Mouse (Mus musculus) adrenal gland, postnatal 14 days (tissue): ENCODE results near the gene Maml2. TPM values are rescaled to one million over a fixed set of nuclear protein-coding genes. Genes with fewer than 3 reads are reported as not detected.

Experiments used
- DNase-seq: peaks from one replicate; pipeline ENCODE4 v3.0.0; 2021; ENCODE audit warnings: mixed read lengths
- total RNA-seq: library from RNA; stranded (reverse); gene quantifications from 2 replicates; pipeline ENCODE4 v1.2.3, GENCODE M21; 2021

The Maml2 gene
- total RNA-seq, 1 experiment from 2014 or later, result 6.1 TPM

DNA sequence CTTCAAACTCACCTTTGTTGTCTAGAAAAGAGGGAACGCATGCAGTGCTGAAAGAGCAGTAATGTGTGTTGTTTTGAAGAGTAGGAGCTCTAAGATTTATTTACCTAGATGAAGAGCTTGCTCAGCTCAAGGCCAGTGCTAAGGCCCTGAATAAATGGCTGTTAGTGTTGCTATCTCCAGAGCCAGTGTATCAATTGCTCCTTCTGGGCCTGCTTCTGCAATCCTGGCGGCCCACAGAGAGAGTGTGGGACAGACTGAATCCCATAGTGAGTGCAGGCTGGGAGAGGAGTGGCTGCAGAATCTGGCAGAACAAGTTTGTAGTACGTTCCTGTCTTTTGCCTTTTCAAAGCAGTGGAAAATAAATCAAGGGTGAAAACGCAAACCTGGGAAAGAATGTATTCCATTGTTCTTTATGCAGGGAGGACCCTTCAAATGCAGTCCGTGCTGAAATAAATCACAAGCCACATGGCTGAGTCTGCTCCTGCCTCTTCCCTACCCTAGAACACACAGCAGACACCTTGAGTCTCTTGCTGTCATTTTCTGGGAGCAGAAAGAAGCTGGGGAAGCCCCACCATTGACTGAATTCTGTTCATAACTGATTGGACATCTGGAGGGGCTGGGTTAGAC lies 318.7 kb downstream of the Maml2 start:
- no peak for DNase-seq

GRCm38 (mm10) chr9:13620794-13621193 lies 323.0 kb downstream of the Maml2 start:
- DNase-seq, result no peak

GRCm38 (mm10) chr9:13621941-13622340 lies 324.2 kb downstream of the Maml2 start:
- DNase-seq, result no peak

- no peak for DNase-seq
Observed at GRCm38 (mm10) chr9:13622426-13622825, 324.7 kb downstream of the Maml2 start.

DNA sequence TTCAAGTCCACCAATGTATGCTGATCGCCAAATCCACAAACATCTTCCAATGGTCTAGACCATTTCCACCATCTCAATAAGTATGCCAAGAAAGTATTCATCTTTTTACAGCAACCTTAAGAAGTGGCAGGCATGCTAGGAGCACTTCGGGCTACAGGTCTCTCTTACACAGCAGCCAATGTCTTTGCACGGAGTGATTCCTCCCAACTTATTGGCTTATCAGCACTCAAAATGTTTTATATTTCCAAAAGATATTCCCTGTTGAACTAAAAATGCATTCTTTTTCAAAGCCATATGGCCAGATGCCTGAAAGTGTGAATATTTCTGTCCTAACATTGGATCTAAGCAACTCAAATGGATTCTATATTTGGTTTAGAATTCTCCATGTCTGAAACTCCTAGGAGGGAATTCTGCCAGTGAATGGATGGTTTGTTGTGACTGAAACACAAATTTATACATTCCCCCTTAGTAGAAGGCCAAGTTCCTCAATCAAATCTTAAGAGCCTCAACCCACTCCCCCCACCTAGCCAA lies 326.2 kb downstream of the Maml2 start:
- no peak for DNase-seq

GRCm38 (mm10) chr9:13624780-13625179 lies 327.0 kb downstream of the Maml2 start:
- DNase-seq, result no peak

DNA sequence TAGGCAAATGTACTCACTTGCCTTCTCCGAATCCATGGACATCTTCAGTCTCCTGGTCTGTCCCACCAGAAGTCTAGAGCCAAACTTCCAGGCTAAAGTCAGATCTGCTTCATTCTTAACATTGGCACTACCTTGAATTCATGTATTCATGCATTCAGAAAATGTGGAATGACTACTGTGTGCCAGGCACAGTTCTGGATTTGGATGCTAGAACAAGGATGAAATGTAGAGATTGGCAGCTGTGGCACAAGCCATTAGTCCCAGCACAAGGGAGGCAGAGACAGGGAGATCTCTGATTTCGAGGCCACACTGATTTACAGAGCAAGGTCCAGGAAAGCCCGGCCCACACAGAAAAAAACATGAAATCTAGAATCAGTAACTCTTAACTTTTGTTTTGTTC lies 327.5 kb downstream of the Maml2 start:
- no peak for DNase-seq

DNA sequence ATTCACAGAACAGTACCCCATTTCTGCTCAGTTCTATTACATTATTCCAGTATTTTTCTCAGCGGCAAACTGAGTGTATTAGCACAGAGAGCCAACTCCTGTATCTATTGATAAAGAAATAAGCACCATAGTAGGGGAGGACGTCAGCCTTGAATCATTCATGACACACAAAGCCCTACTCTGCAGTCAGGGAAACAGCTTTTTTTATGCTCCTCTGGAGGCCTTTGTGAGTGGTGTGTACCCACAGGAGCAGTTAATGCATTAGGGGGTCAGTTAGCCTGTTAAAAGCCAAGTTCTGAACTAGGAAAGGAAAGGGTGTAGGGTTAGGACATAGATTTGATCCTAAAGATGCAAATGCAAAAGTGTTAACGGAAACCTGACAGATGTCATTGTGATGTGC lies 328.7 kb downstream of the Maml2 start:
- DNase-seq, result no peak

DNA sequence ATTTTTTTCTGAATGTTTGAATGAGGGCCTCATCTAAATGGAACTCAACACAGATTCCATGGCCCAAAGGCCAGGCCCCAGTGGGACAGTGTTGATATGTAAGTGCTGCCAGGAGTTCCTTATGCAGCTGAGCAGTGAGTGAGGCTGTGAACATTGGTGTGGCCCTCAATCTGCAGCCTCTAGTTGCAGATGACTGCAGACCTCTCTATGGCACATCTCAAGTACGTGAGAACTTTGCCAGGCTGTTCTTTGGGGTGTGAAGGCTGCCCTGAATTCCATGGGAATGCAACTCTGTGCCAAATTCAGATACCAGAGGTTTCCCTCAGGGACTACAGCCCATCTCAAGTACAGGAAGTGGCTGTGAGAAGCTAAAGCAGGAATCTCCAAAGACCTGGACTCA lies 335.6 kb downstream of the Maml2 start:
- DNase-seq, result no peak

GRCm38 (mm10) chr9:13639655-13640054 lies 341.9 kb downstream of the Maml2 start:
- no peak for DNase-seq

GRCm38 (mm10) chr9:13645153-13645552 lies 347.4 kb downstream of the Maml2 start:
- peak; percentile 55 for DNase-seq

DNA sequence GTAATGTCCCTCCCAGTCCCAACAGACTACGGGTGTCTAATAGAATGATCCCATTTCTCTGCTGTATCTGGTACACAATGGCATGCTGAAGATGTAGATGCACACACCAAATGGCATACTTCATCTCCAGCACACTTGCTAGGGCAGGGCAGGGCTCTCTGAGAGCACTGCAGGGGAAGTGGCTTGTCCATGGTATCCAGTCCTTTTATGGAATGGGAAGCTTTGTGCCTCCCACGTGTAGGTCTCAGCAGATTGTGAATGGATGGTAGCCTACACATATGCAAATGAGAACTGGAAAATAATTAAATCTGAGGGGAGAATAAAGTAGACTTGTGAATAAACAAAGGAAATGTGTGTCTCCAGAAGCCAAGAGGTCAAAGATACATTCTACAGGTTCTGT lies 353.3 kb downstream of the Maml2 start:
- DNase-seq, result no peak

DNA sequence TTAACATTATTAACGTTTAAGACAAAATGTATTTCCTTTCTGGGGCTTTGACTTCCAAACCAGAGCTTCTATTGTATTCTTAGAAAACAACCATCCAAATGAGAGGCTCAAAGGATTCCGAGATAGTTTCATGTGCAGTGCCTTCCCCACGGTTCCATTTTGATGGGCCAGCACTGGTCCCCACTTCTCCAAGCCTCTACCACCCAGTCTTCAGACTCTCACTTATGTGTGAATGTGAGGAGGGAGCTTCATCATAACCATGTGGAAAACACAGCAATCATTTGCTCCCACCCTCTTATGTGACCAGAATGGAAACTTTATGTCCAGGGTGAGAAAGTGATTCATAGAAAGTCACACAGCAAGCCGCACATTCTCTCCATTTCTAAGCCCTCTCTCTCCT lies 354.1 kb downstream of the Maml2 start:
- DNase-seq, result no peak

GRCm38 (mm10) chr9:13652389-13652877 lies 354.7 kb downstream of the Maml2 start:
- DNase-seq, result no peak

DNA sequence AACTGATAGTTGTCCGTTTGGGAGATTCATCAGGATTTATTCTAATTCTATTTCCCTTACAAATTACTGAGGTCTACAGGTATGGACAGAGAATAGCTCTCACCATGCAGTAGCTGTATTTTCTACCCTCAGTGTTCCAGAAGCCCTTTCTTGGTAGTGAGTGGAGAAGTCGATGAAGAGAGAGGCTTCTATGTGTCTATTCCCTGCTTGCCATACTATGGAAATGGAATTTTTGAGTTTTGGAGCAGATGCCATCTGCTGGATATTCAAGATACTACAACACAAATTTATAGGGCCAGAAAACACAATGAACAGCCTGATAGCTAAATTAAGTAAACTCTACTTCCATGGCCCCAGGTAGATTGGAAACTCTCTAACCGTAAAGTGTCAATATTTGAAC lies 355.2 kb downstream of the Maml2 start:
- DNase-seq, result no peak

DNA sequence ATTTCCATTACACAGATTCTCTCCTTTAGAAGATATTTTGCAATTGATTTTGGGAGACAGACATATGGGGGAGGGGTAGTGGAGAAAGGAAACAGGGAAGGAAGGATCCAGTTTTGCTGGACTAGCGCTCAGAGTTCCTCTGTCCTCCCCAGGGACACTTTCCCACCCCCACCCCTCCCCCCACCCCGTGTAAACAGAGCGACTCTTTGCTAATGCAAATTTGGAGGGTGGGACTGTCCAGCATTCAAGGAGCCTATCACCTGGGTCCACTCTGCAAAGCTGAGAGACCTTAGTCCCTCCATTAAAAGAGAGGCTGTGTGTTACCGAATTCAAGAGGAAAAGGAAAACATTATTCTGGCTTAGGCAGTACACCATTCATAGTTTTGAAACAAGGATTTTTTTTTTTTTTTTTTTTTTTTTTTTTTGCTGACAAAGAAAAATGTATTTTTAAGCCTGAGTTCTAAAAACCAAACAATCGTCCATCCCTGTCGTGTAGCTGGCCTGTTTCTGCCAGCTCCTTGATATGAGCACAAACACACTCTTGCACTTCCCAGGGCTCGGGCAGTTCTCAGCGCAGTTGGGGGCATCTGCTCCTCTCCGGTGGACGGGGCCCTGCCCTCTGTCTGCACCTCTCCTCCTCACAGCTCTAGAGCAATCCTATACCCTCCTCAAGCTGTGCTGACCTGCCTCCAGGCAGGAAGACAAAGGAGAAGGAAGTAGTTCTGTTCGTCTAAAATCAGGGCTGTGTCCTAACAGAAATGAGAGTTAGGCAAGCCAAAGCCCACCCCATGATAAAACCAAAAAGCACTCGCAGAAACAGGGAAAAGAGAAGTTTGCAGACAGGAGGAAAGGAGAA lies 364.2 kb downstream of the Maml2 start:
- no peak for DNase-seq

- DNase-seq, result no peak
Observed at GRCm38 (mm10) chr9:13665487-13665969, 367.8 kb downstream of the Maml2 start.

- no peak for DNase-seq
Observed at GRCm38 (mm10) chr9:13667955-13668354, 370.2 kb downstream of the Maml2 start.

DNA sequence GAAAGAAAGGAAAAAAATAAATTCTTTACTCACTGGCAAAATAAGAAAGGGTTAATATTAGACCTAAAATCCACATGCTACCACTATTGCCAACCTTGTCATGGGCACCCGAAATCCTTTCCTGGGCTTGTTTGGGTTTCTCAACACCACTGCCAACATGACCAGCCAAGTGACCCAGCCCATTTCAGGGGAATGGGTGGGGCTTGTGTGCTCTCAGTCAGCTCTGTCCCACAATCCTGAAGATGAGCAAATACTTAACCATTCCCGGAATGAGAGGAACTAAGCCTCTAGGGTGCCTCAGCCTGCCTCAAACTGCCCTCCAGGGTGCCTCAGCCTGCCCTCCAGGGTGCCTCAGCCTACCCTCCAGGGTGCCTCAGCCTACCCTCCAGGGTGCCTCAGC lies 371.0 kb downstream of the Maml2 start:
- peak; percentile 33 for DNase-seq

GRCm38 (mm10) chr9:13671125-13671769 lies 373.5 kb downstream of the Maml2 start:
- DNase-seq, result no peak

GRCm38 (mm10) chr9:13673304-13673703 lies 375.5 kb downstream of the Maml2 start:
- no peak for DNase-seq

GRCm38 (mm10) chr9:13678026-13678425 lies 380.3 kb downstream of the Maml2 start:
- no peak for DNase-seq

DNA sequence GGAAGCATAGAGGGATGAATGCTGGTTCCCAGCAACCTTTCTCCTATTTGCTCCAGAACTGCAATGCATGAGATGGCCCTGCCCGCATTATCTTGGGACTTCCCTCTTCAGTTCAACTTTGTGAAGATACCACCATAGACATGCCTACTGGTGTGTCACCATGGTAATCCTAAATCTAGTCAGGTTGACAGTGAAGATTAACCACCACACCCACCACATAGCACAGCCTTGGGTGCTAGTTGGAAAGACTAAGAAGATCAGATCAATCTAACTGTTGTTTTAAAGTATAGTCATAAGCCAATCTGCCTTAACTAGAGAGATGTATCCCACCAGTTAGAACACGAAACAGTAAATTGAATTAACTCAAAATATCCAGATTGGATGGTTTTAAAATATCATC lies 381.9 kb downstream of the Maml2 start:
- no peak for DNase-seq
